Mouse (Mus musculus): ENCODE measurements around the gene Uchl1. TPM values are rescaled to one million over a fixed set of nuclear protein-coding genes. Genes with fewer than 3 reads are reported as not detected.

Uchl1 gene
- polyA plus RNA-seq, 1 experiment from 2014 or later, result 227 TPM

DNA sequence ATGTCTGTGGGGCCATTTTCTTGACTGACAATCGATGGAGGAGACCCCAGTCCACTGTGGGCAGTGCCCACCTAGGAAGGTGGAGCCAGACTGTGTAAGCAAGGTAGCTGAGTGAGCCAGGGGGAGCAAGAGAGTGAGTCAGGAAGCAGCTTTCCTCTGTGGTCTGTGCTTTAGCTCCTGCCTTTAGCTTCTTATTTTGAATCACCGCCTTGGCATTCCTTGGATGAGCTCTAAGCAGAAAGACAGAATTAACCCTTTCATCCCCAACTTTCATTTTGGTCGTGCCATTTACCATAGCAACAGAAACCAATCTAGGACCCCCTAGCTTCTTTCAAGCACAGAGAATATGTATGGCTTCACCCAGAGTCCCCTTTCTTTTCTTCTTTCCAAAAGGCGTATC lies 42.0 kb downstream of the Uchl1 start:
- Histone ChIP-seq H3K4me3 (no peak overlapping the region), H3K36me3 (replicated peaks) (no peaks in the 10 kb centered on the region), H3K4me1 (peaks cover 43% of the 10 kb centered on the region), H3K27me3 (ENCODE audit: poor library complexity, severe bottlenecking) (0 out of 2 replicates have a peak, but pooled peaks cover 2% of the 10 kb centered on the region), H3K9me3 (no peaks in the 10 kb centered on the region), H3K27ac (no peak overlapping the region; the same call in 1 of the 2 replicates)
- 62% methylated on average over 4 of the region's 4 CpGs for WGBS
- DNase-seq (ENCODE audit: extremely low spot score, low spot score), result no peak

DNA sequence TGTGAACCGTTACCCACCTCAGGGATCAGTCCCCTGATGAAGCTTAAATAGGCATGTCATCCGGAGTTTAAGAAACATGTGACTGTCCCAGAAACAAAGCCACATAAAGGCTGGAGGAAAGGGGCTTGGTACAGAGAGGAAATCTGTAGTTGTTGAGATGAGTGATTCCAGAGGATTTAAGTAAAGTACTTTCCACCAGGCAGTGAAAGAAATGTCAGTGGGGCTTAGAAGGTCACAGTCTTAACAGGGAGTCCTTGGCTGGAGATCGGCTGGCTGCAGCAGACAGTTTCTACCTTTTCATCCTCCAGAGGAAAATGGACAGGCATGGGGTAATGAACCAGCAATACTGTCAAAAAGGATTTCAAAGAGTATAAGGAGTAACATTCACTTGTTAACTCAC lies 42.5 kb downstream of the Uchl1 start:
- Histone ChIP-seq H3K27ac (0 out of 2 replicates have a peak overlapping the region, but pooled peaks have one; percentile 44), H3K27me3 (ENCODE audit: poor library complexity, severe bottlenecking) (0 out of 2 replicates have a peak, but pooled peaks cover 2% of the 10 kb centered on the region), H3K36me3 (replicated peaks) (no peaks in the 10 kb centered on the region), H3K4me1 (peaks cover 46% of the 10 kb centered on the region), H3K4me3 (no peak overlapping the region), H3K9me3 (no peaks in the 10 kb centered on the region)
- DNase-seq (ENCODE audit: extremely low spot score, low spot score), result no peak
- WGBS, result 53% methylated on average over 3 of the region's 3 CpGs

DNA sequence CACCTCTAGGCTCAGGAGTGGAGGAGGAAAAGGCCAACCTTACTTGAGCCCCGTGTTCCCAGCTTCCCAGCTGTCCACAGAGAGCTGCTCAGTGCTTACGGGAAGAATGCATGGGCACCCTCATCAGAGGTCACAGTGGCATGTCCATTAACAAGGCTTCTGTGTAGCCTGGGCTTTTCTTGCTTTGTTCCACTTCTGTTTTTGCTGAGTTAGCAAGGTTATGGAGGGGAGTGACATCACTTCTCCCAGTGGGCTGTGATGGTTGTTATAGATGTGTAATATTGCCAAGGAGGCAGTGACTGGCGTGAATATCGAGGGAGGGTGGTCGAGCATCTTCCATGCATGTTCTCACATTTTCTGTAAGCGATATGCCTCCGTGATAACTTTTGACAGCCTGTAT lies 43.0 kb downstream of the Uchl1 start:
- Histone ChIP-seq H3K4me3 (no peak overlapping the region), H3K36me3 (replicated peaks) (no peaks in the 10 kb centered on the region), H3K4me1 (peaks cover 49% of the 10 kb centered on the region), H3K9me3 (no peaks in the 10 kb centered on the region), H3K27ac (0 out of 2 replicates have a peak overlapping the region, but pooled peaks have one; percentile 44), H3K27me3 (ENCODE audit: poor library complexity, severe bottlenecking) (0 out of 2 replicates have a peak, but pooled peaks cover 2% of the 10 kb centered on the region)
- no peak for DNase-seq (ENCODE audit: extremely low spot score, low spot score)
- 77% methylated on average over 7 of the region's 7 CpGs for WGBS

DNA sequence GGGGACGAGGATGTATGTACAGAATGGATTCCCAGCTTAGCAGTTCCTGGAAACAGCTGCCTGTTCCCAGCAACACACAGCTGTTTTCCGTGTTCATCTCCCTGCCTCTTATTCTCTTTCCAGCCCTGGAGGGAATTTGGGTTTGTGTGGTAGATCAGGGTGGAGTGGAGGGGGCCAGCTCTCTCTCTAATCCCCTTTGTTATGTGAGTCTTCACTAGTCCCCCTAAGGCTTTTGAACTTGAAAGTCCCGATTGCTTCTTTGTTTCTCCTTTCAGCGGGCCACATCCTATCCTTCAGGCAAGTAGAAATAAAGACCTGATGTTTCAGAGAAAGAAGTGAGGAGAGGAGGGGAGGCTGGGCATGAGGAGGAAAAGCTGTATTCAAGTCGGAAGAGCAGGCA lies 45.0 kb downstream of the Uchl1 start:
- peak overlapping the region; percentile 53; the same call in 1 of the 2 replicates for H3K27ac ChIP-seq
- no peak for DNase-seq (ENCODE audit: extremely low spot score, low spot score)
- no peaks in the 10 kb centered on the region for H3K9me3 ChIP-seq
- H3K36me3 ChIP-seq (replicated peaks), result no peaks in the 10 kb centered on the region
- WGBS, result 6% methylated on average over 5 of the region's 5 CpGs
- H3K27me3 ChIP-seq (ENCODE audit: poor library complexity, severe bottlenecking), result 0 out of 2 replicates have a peak, but pooled peaks cover 2% of the 10 kb centered on the region
- no peak overlapping the region for H3K4me3 ChIP-seq
- peaks cover 43% of the 10 kb centered on the region for H3K4me1 ChIP-seq

DNA sequence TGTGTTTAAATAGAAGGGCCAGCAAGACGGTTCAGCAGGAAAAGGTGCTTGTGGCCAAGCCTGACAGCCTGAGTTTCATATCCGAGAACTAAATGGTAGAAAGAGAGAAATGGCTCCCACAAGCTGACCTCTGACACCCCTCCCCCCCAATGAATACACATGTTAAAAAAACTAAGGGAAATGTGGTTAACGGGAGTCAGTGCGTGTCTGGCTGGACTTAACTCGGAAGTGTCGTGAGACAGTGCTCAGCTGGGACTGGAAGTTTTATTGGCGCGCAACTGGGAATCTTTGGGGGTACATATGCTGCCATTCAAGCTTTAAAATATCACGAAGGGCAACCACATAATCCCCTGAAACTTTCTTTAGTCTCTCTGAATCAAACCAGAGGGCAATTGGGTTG lies 46.7 kb downstream of the Uchl1 start:
- 75% methylated on average over 9 of the region's 9 CpGs for WGBS
- DNase-seq (ENCODE audit: extremely low spot score, low spot score), result no peak

DNA sequence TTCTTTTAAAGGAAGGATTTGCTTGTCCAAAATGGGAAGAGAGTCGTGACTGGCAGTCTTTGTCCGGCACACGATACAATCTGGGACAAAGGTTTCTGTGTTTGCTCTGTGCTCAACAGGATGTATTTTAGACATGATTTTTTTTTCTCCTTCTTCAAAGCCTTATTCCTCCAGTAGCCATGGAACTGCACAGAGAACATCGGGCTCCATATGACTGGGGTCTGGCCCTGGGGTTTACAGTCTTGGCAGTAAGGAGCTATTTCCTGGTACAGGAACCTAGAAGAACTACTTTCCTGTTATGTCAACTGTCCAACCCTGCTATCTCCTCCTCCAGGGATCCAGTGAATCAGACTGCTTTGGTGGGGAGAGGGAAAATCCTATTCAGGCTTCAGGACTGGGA lies 47.1 kb downstream of the Uchl1 start:
- DNase-seq (ENCODE audit: extremely low spot score, low spot score), result no peak
- H3K36me3 ChIP-seq (replicated peaks), result no peaks in the 10 kb centered on the region
- H3K4me3 ChIP-seq, result no peak overlapping the region
- peaks cover 38% of the 10 kb centered on the region for H3K4me1 ChIP-seq
- 74% methylated on average over 4 of the region's 4 CpGs for whole genome bisulfite sequencing
- H3K27me3 ChIP-seq (ENCODE audit: poor library complexity, severe bottlenecking), result 0 out of 2 replicates have a peak, but pooled peaks cover 2% of the 10 kb centered on the region
- H3K27ac ChIP-seq, result peak overlapping the region; percentile 44; the same call in 1 of the 2 replicates
- H3K9me3 ChIP-seq, result no peaks in the 10 kb centered on the region

More for the DNA sequence above, 46.7 kb downstream of the Uchl1 start:
- Histone ChIP-seq H3K4me3 (no peak overlapping the region), H3K4me1 (peaks cover 43% of the 10 kb centered on the region), H3K27me3 (ENCODE audit: poor library complexity, severe bottlenecking) (0 out of 2 replicates have a peak, but pooled peaks cover 2% of the 10 kb centered on the region), H3K36me3 (replicated peaks) (no peaks in the 10 kb centered on the region), H3K9me3 (no peaks in the 10 kb centered on the region), H3K27ac (peak overlapping the region; percentile 44; the same call in 1 of the 2 replicates)

DNA sequence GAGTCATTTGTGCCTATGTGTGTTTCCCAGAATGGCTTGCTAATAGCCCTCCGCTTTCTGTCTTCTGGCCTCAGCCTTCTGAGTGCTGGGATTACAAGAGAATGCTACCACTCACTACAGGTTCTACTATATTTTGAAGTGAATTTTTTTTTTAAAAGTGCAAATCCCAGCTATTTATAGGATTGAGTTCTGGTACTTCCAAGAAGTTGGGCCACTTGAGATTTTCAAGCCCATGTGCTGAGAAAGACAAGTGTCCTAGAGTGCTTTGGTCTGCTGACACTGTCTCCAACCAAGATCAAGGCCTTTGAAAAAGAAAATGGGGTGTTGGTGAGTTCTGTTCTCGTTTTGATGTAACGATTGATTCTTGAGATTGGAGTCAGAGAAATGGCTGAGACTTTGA lies 47.7 kb downstream of the Uchl1 start:
- H3K27ac ChIP-seq, result no peak overlapping the region
- H3K4me1 ChIP-seq, result peaks cover 32% of the 10 kb centered on the region
- no peak for DNase-seq (ENCODE audit: extremely low spot score, low spot score)
- no peaks in the 10 kb centered on the region for H3K36me3 ChIP-seq (replicated peaks)
- 94% methylated on average over 3 of the region's 3 CpGs for WGBS
- no peaks in the 10 kb centered on the region for H3K9me3 ChIP-seq
- no peak overlapping the region for H3K4me3 ChIP-seq
- 0 out of 2 replicates have a peak, but pooled peaks cover 2% of the 10 kb centered on the region for H3K27me3 ChIP-seq (ENCODE audit: poor library complexity, severe bottlenecking)

DNA sequence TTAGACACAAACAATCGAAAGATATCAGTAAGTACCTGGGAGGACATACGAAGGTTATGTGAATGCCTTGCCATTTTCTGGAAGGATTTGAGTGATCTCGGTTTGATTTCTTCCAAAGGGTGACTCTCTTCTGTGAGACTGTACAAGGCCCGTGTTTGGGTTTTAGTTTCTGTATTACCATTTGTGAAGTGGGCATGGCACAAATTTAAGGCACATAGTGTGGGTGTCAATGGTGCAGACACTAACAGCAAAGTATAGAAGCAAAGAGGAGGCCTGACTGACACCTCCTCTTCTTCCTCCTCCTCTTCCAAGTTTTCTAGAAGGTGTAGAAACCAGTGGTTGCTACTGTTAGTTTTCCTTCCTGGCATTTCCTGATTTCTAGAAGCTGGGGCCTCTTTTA lies 53.4 kb downstream of the Uchl1 start:
- Histone ChIP-seq H3K4me1 (peaks cover 15% of the 10 kb centered on the region), H3K9me3 (no peaks in the 10 kb centered on the region), H3K27ac (no peak overlapping the region), H3K36me3 (replicated peaks) (no peaks in the 10 kb centered on the region), H3K4me3 (no peak overlapping the region), H3K27me3 (ENCODE audit: poor library complexity, severe bottlenecking) (no peaks in the 10 kb centered on the region)
- DNase-seq (ENCODE audit: extremely low spot score, low spot score), result no peak
- 93% methylated on average over 4 of the region's 4 CpGs for WGBS

DNA sequence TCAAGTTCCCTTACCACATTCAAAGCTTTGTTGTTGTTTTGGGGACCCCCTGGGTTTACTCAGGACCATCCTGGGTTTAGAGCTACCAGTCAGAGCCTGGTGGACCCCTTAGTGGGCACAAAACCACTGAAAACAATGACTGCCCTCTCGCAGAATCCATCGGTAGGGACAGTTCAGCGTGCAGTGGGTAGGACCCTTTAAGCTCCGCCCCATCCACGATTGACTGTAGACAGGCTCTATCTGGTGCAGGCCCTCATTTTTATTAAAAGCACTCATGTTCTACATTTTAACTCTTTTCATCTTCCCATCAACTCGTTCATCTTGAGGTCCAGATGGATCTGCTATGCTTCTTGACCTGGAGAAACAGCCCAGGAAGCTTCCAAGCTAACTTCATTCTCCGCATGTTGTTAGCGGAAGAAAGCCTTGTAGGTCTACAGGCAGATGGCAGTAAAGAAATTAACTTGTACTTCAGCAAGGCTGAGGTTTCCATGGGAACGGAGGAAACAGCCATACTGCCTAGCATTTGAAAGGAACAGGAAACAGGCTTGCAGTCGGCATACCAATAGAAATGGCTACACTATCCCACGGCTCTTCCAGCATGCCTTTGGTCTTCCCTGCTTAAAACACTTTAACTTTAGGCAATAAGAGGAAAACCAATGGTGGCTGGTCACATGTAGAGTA lies 54.9 kb downstream of the Uchl1 start:
- no peaks in the 10 kb centered on the region for H3K36me3 ChIP-seq (replicated peaks)
- peaks cover 15% of the 10 kb centered on the region for H3K4me1 ChIP-seq
- no peaks in the 10 kb centered on the region for H3K27me3 ChIP-seq (ENCODE audit: poor library complexity, severe bottlenecking)
- no peak overlapping the region for H3K4me3 ChIP-seq
- no peaks in the 10 kb centered on the region for H3K9me3 ChIP-seq
- H3K27ac ChIP-seq, result peak overlapping the region; percentile 69
- 44% methylated on average over 11 of the region's 11 CpGs for WGBS
- peak; percentile 37 for DNase-seq (ENCODE audit: extremely low spot score, low spot score)

DNA sequence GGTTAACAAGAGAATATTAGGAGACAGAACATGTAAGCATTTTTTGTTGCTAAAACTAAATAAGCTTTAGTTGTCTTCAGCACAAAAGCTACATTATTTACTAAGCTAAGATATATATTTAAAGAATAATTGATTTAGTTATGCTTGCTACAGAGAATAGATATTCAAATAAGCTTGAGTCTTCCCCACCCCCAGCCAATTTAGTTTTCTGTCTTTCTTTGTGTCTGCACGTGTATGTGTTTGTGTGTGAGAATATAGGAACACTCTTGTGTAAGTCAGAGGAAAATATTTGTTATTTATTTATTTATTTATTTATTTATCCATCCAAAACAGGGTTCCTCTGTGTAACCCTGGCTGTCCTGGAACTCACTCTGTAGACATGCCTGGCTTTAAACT lies 55.4 kb downstream of the Uchl1 start:
- Histone ChIP-seq H3K9me3 (no peaks in the 10 kb centered on the region), H3K4me3 (no peak overlapping the region), H3K27me3 (ENCODE audit: poor library complexity, severe bottlenecking) (no peaks in the 10 kb centered on the region), H3K36me3 (replicated peaks) (no peaks in the 10 kb centered on the region), H3K27ac (peak overlapping the region; percentile 2; the same call in 1 of the 2 replicates), H3K4me1 (peaks cover 15% of the 10 kb centered on the region)
- WGBS, result 90% methylated on average over 1 of the region's 1 CpGs
- DNase-seq (ENCODE audit: extremely low spot score, low spot score), result no peak

DNA sequence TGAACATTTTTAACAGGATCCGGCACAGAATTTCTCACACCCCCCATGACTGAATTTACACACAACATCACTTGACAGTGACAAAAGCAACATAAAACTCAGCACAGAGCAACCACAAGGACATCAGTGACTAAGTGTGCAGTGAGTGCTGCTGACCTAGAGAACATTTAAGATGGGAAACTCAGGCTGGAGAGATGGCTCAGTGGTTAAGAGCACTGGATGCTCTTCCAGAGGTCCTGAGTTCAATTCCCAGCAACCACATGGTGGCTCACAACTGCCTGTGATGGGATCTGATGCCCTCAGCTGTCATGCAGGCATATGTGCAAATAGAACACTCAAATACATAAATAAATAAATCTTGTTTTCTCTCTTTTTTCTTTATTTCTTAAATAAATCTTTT lies 57.7 kb downstream of the Uchl1 start:
- no peak for DNase-seq (ENCODE audit: extremely low spot score, low spot score)
- WGBS, result 96% methylated on average over 1 of the region's 1 CpGs

More for the DNA sequence above, 57.7 kb downstream of the Uchl1 start:
- no peaks in the 10 kb centered on the region for H3K36me3 ChIP-seq (replicated peaks)
- H3K27ac ChIP-seq, result no peak overlapping the region
- H3K27me3 ChIP-seq (ENCODE audit: poor library complexity, severe bottlenecking), result no peaks in the 10 kb centered on the region
- no peak overlapping the region for H3K4me3 ChIP-seq
- no peaks in the 10 kb centered on the region for H3K9me3 ChIP-seq
- H3K4me1 ChIP-seq, result peaks cover 15% of the 10 kb centered on the region
